Mouse (Mus musculus) heart, embryonic 14.5 days (tissue): ENCODE results near the gene Ikzf4. TPM values are rescaled to one million over a fixed set of nuclear protein-coding genes. Genes with fewer than 3 reads are reported as not detected.
A peak's percentile ranks its signal among the peaks of the same experiment; 100 is the strongest.
"Not testable (repeated sequence)": the region's sequence is repeated elsewhere in the genome, so short reads cannot be mapped to it uniquely, and the experiment has no call there.

ENCODE experiments used
- ATAC-seq: fragments of 200-750 bp; cut with Nextera tagmentation; 2 replicates; pipeline ENCODE4 v1.8.0; 2017; ENCODE audit warnings: low read depth, moderate TSS enrichment; ENCODE audit not compliant: insufficient number of reproducible peaks, insufficient read depth, low FRiP score
- H3K27ac ChIP-seq, 2 experiments: fragments of 200-500 bp in 1 of 2; fragments of 300-500 bp in 1 of 2; sonication (generic) in 1 of 2; replicated peaks in 1 of 2; 2 replicates each; pipeline ENCODE4 v1.5.1; 2012 to 2014; ENCODE audit warnings: low read depth in 2 of 2, low read length in 2 of 2, control low read depth in 1 of 2, mild to moderate bottlenecking in 1 of 2, mixed read lengths in 1 of 2; ENCODE audit not compliant: control insufficient read depth in 1 of 2, insufficient read depth in 1 of 2
- H3K27me3 ChIP-seq: fragments of 300-500 bp; sonication (generic); 2 replicates; pipeline ENCODE4 v1.6.1; 2014; ENCODE audit warnings: mild to moderate bottlenecking, low read length, control low read depth; ENCODE audit not compliant: control insufficient read depth, insufficient read depth
- H3K36me3 ChIP-seq: fragments of 300-500 bp; sonication (generic); 2 replicates; pipeline ENCODE4 v1.6.1; 2014; ENCODE audit warnings: mild to moderate bottlenecking, control low read depth, low read length, mixed read lengths; ENCODE audit not compliant: control insufficient read depth, insufficient read depth
- H3K4me1 ChIP-seq, 2 experiments: fragments of 200-500 bp in 1 of 2; fragments of 300-500 bp in 1 of 2; sonication (generic) in 1 of 2; 2 replicates each; pipeline ENCODE4 v1.6.1; 2012 to 2014; ENCODE audit warnings: low read length in 2 of 2, control low read depth in 1 of 2, mixed read lengths in 1 of 2; ENCODE audit not compliant: control insufficient read depth in 2 of 2, insufficient read depth in 2 of 2
- H3K4me2 ChIP-seq: fragments of 300-500 bp; sonication (generic); 2 replicates; pipeline ENCODE4 v1.6.1; 2014; ENCODE audit warnings: mild to moderate bottlenecking, low read length
- H3K4me3 ChIP-seq, 2 experiments: fragments of 200-500 bp in 1 of 2; fragments of 300-500 bp in 1 of 2; sonication (generic) in 1 of 2; 2 replicates each; pipeline ENCODE4 v1.5.1; 2012 to 2014; ENCODE audit warnings: low read length in 2 of 2, mild to moderate bottlenecking in 2 of 2, control low read depth in 1 of 2, low read depth in 1 of 2, moderate library complexity in 1 of 2; ENCODE audit not compliant: control insufficient read depth in 1 of 2, insufficient read depth in 1 of 2
- H3K9ac ChIP-seq: fragments of 300-500 bp; sonication (generic); 2 replicates; pipeline ENCODE4 v1.6.1; 2014; ENCODE audit warnings: mild to moderate bottlenecking, low read length
- H3K9me3 ChIP-seq: fragments of 300-500 bp; sonication (generic); 2 replicates; pipeline ENCODE4 v1.6.1; 2016; ENCODE audit warnings: low read length, control low read depth; ENCODE audit not compliant: control insufficient read depth
- WGBS: fragments of 180-500 bp; shearing (Covaris S2); extraction: QIAGEN DNeasy Blood & Tissue Kit; methylation state at CpG from one replicate; pipeline ENCODE4 v1.1.7; 2014; 5-methylcytosine and 5-hydroxymethylcytosine counted together
- polyA plus RNA-seq: library from polyadenylated mRNA; unstranded; fragments of >200 nt; fragmentation: Nextera tagmentation; extraction: Ambion mirVana; gene quantifications from 2 replicates; pipeline ENCODE4 v1.2.1, GENCODE M21; 2014

Gene Ikzf4
- polyA plus RNA-seq, 1 experiment from 2014 or later, result 1.8 TPM

DNA sequence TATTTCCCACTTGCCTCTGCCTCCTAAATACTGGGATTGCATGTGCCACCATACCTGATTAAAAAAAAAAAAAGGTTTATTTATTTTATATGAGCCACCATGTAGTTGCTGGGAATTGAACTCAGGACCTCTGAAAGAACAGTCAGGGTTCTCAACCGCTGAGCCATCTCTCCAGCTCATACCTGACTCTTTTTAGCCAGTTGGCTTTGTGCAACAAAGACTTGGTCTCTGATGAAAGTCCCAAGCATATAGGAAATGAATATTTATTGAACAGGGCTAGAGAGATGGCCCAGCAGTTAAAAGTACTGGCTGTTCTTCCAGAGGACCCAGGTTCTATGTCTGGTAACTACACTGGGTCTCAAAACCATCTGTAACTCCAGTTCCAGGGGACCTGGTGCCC lies 27.2 kb downstream of the Ikzf4 start:
- Histone ChIP-seq H3K36me3 (peaks cover 8% of the 10 kb centered on the region), H3K9ac (no peak overlapping the region), H3K27ac (no peak overlapping the region), H3K4me3 (no peak overlapping the region), H3K4me2 (no peak overlapping the region), H3K4me1 (no peaks in the 10 kb centered on the region), H3K9me3 (no peaks in the 10 kb centered on the region), H3K27me3 (no peaks in the 10 kb centered on the region)
- 73% methylated on average over 1 of the region's 1 CpGs for WGBS
- ATAC-seq, result no peak

DNA sequence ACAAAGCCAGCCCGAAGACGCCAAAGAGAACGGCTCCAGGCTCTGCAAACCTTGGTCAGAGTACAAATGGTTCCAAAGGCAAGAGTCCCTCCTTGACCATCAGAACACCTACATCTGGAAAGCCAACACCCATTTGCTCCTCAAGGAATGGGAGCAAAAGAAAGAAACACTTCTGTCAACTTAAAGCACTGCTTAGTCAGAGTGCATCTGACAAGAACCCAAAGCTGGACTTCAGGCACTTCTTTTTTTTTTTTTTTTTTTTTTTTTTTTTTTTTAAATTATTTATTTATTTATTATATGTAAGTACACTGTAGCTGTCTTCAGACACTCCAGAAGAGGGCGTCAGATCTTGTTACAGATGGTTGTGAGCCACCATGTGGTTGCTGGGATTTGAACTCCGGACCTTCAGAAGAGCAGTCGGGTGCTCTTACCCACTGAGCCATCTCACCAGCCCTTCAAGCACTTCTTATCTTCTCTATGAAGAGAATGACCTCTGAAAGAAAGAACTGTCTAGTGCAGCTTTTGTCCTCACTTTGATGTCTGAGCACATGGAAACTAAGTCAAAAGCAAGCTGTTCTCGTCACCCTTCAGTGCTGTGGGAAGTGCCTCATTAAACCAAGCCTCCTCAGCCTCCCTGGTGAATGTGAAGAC lies 29.9 kb downstream of the Ikzf4 start:
- not testable (repeated sequence) for H3K27me3 ChIP-seq, H3K4me1 ChIP-seq, H3K9me3 ChIP-seq, ATAC-seq, H3K4me2 ChIP-seq, H3K4me3 ChIP-seq, H3K27ac ChIP-seq, H3K36me3 ChIP-seq, H3K9ac ChIP-seq
- 88% methylated on average over 6 of the region's 7 CpGs for WGBS

DNA sequence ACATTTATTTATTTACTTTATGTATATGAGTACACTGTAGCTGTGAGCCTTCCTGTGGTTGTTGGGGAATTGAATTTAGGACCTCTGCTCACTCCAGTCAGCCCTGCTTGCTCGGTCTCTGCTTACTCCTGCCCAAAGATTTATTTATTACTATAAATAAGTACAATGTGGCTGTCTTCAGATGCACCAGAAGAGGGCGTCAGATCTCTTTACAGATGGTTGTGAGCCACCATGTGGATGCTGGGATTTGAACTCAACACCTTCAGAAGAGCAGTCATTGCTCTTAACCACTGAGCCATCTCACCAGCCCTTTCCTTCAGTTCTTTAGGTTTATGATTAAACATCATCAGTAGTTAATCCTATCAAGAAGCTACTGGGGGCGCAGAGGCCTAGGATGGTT lies 30.9 kb downstream of the Ikzf4 start:
- 59% methylated on average over 3 of the region's 3 CpGs for WGBS
- H3K27ac ChIP-seq, result no peak overlapping the region
- no peak overlapping the region for H3K4me3 ChIP-seq
- no peaks in the 10 kb centered on the region for H3K4me1 ChIP-seq
- H3K36me3 ChIP-seq, result no peaks in the 10 kb centered on the region
- no peaks in the 10 kb centered on the region for H3K27me3 ChIP-seq
- no peak overlapping the region for H3K4me2 ChIP-seq
- no peak overlapping the region for H3K9ac ChIP-seq
- H3K9me3 ChIP-seq, result no peaks in the 10 kb centered on the region
- no peak for ATAC-seq

DNA sequence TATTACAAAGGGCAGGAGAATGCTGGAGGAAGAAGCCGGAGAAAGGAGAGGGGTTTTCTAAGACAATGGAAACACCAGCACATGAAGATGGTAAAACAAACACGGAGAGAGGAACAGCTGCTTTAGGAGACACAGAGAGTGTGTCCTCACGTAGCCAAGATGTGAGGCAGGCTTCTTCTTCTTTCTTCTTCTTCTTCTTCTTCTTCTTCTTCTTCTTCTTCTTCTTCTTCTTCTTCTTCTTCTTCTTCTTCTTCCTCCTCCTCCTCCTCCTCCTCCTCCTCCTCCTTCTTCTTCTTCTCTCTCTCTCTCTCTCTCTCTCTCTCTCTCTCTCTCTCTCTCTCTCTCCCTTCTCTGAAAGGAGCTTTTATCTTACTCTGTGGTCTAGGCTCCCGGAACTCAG lies 32.0 kb downstream of the Ikzf4 start:
- H3K36me3 ChIP-seq, H3K27ac ChIP-seq, H3K4me1 ChIP-seq, ATAC-seq, H3K27me3 ChIP-seq, H3K9ac ChIP-seq, H3K4me2 ChIP-seq, H3K4me3 ChIP-seq, H3K9me3 ChIP-seq: not testable (repeated sequence)
- 50% methylated on average over 4 of the region's 4 CpGs for WGBS

DNA sequence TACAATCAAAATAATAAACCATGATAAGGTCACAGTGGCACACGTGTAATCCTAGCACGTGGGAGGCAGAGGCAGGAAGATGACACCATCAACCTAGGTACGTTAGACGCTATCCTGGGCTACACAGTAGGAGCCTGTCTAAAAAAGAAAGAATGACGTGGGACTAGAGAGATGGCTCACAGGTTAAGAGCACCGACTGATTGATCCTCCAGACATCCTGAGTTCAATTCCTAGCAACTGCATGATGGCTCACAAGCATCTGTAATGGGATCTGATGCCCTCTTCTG lies 32.7 kb downstream of the Ikzf4 start:
- H3K4me3 ChIP-seq, result no peak overlapping the region
- H3K27me3 ChIP-seq, result no peaks in the 10 kb centered on the region
- no peak overlapping the region for H3K9ac ChIP-seq
- 31% methylated on average over 6 of the region's 6 CpGs for WGBS
- H3K9me3 ChIP-seq, result no peaks in the 10 kb centered on the region
- ATAC-seq, result no peak
- no peak overlapping the region; the same call in 1 of the 2 replicates for H3K4me2 ChIP-seq
- H3K27ac ChIP-seq, result no peak overlapping the region
- no peaks in the 10 kb centered on the region for H3K4me1 ChIP-seq
- no peaks in the 10 kb centered on the region for H3K36me3 ChIP-seq

DNA sequence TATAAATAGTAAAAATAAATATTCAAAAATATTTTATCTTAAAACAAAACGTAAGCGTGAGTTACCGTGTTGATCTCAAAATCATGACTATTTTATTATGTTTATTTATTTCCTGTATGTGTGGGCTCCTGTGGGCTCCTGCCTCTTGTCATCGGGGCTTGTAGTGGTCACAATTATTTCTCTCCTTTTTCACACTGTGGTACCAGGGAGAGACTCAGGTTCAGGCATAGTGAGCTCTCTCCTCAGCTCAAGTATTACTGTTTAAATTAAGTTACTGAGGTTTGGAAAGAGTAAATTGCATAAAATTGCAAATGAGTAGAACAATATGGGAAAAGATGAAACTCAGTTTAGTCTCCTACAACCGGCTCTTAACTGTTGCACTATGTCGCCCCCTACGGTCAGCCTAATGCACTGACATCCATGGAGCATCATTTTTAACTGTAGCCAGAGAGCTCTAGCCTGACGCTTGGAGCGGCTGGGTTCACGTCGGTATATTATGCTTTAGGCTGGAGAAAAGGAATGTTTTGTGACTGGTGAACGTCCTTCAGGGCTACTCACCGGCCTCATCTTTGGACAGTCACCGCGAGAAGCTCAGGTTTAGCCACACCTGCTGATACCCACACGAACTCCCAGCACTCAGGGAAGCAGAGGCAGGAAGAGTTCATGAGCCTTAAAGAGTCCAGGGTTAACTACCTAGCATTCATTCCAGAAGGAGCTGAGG lies 33.2 kb downstream of the Ikzf4 start:
- H3K36me3 ChIP-seq, result no peaks in the 10 kb centered on the region
- H3K27ac ChIP-seq, result no peak overlapping the region
- H3K9ac ChIP-seq, result no peak overlapping the region
- WGBS, result 13% methylated on average over 16 of the region's 16 CpGs
- no peak overlapping the region for H3K4me3 ChIP-seq
- ATAC-seq, result no peak
- peak overlapping the region; percentile 31 for H3K4me2 ChIP-seq
- H3K9me3 ChIP-seq, result no peaks in the 10 kb centered on the region
- no peaks in the 10 kb centered on the region for H3K4me1 ChIP-seq
- H3K27me3 ChIP-seq, result no peaks in the 10 kb centered on the region

DNA sequence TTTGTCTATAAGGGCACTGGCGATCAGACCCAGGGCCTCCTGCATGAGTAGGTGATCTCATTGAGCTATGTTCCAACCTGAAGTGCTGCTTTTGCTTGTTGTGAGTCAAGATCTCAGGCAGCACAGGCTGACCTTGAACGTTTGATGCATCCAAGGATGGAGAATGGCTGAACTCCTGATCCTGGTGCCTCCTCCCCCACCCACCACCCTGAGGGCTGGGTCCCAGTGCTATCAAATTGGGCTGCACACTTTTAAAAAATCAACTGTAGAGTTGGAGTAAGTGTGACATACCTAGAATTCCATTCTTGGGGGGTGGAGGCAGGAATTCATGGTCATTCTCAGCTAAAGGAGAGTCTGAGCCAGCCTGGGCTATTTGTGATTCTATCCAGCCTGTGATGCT lies 39.3 kb downstream of the Ikzf4 start:
- Histone ChIP-seq H3K9me3 (no peaks in the 10 kb centered on the region), H3K27me3 (no peaks in the 10 kb centered on the region), H3K4me2 (no peak overlapping the region), H3K4me3 (no peak overlapping the region), H3K27ac (no peak overlapping the region), H3K36me3 (no peaks in the 10 kb centered on the region), H3K4me1 (peaks cover 0 to 3% of the 10 kb centered on the region in 2 experiments; a peak in 1 of 4 replicates), H3K9ac (no peak overlapping the region)
- WGBS, result 40% methylated on average over 2 of the region's 2 CpGs
- ATAC-seq, result no peak
